Mouse (Mus musculus): ENCODE measurements around the gene Cnmd. TPM values are rescaled to one million over a fixed set of nuclear protein-coding genes. Genes with fewer than 3 reads are reported as not detected.

The Cnmd gene
- total and polyA plus RNA-seq, 3 experiments, result not detected

DNA sequence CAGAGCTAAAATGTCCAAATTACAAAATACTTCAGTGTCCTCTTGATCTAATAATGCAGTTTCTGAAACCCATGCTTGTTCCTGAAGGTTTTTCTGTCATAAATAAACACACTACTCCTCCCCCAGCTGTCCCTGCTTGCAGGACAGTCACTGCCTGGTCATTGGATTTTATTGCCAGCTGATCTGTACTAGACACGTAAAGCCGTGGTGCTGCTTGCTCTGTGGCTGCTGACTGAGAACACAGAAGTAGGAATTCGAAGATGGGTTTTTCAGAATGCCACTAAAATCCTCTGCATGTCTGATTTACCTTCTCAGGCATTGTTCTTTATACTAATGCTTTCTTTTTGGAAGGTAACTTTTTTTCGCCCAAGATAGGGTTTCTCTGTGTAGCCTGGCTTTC lies 25.2 kb downstream of the Cnmd start:
- no peaks in the 10 kb centered on the region for H3K27me3 ChIP-seq (replicated peaks)
- no peaks in the 10 kb centered on the region for H3K4me1 ChIP-seq (ENCODE audit: control insufficient read depth in 1 of 2, insufficient read depth in 2 of 2)
- in situ Hi-C loops (cut with MboI; ENCODE audit: low pct_ligation_motif_present, low pct_unique_long_range_greater_than_20kb, low sequenced_read_pairs), result no loop called here

DNA sequence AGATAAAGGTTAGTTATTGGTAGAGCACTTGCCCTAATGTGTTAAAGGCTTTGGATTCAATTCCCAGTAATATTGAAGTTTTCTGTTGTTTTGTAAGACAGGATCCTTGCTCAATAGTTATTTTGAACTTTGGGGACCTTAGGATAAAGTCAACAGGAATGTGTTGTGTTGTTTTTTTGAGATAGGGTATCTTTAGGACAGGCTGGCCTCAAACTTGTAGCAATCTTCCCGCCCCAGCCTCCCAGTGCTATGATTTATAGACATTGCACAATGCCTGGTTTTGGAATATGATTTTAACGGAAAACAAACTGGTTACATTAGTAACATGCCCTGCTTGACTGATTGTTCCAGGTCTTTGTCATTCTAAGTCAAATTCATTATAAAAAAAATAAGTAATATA lies 28.8 kb downstream of the Cnmd start:
- TF ChIP-seq ZKSCAN1 (IDR thresholded peaks at IDR 0.05; ENCODE audit: borderline replicate concordance, low read depth, low read length) (no peak), ETS1 (conservative IDR thresholded peaks at IDR 0.05; ENCODE audit: low read depth, low read length) (no peak), MAX (IDR thresholded peaks at IDR 0.05; ENCODE audit: low read length) (no peak), SIN3A (IDR thresholded peaks at IDR 0.05; ENCODE audit: low read length) (no peak), POLR2A (IDR thresholded peaks at IDR 0.05; ENCODE audit: low read depth, low read length) (no peak), CHD2 (IDR thresholded peaks at IDR 0.05; ENCODE audit: low read length) (no peak), E2F4 (IDR thresholded peaks at IDR 0.05; ENCODE audit: insufficient replicate concordance, low read depth, low read length) (no peak), MAFK (IDR thresholded peaks at IDR 0.05; ENCODE audit: insufficient replicate concordance, low read length) (no peak), ZC3H11A (IDR thresholded peaks at IDR 0.05; ENCODE audit: low read depth, low read length) (no peak), JUN (IDR thresholded peaks at IDR 0.05; ENCODE audit: insufficient read depth, low read depth, low read length) (no peak), RCOR1 (conservative IDR thresholded peaks at IDR 0.05; ENCODE audit: low read depth, low read length) (no peak), IRF4 (IDR thresholded peaks at IDR 0.05; ENCODE audit: low read depth, low read length) (no peak), PAX5 (IDR thresholded peaks at IDR 0.05; ENCODE audit: low read length) (no peak), ZNF384 (IDR thresholded peaks at IDR 0.05; ENCODE audit: low read depth, low read length) (no peak)

More for the DNA sequence above, 25.2 kb downstream of the Cnmd start:
- Histone ChIP-seq H3K27ac (ENCODE audit: insufficient read depth, low read depth) (no peak overlapping the region), H3K9ac (ENCODE audit: insufficient read depth, low read depth) (no peak overlapping the region), H3K9me3 (replicated peaks; ENCODE audit: low read length) (no peaks in the 10 kb centered on the region), H3K79me2 (replicated peaks; ENCODE audit: control insufficient read depth, extremely low read depth, insufficient read depth, poor library complexity, severe bottlenecking) (no peaks in the 10 kb centered on the region), H3K36me3 (replicated peaks in 1 of 2; ENCODE audit: control insufficient read depth in 1 of 2, insufficient read depth in 1 of 2, low read length in 1 of 2) (peaks cover 5 to 7% of the 10 kb centered on the region in 2 experiments), H3K4me2 (ENCODE audit: insufficient read depth, low read depth, poor library complexity, severe bottlenecking) (no peak overlapping the region), H3K4me3 (replicated peaks in 1 of 3; ENCODE audit: low read depth in 2 of 3, low read length in 2 of 3, poor library complexity in 1 of 3) (no peak overlapping the region)
- no peak for DNase-seq (ENCODE audit: extremely low read depth)
- TF ChIP-seq ZKSCAN1 (IDR thresholded peaks at IDR 0.05; ENCODE audit: borderline replicate concordance, low read depth, low read length) (no peak), CHD2 (IDR thresholded peaks at IDR 0.05; ENCODE audit: low read length) (no peak), MEF2A (IDR thresholded peaks at IDR 0.05; ENCODE audit: borderline replicate concordance, low read depth, low read length) (no peak), NELFE (IDR thresholded peaks at IDR 0.05; ENCODE audit: low read depth, low read length) (no peak), MYC (IDR thresholded peaks at IDR 0.05; ENCODE audit: low read depth, low read length) (no peak), ZNF384 (IDR thresholded peaks at IDR 0.05; ENCODE audit: low read depth, low read length) (no peak), CTCF (conservative IDR thresholded peaks at IDR 0.05 in 1 of 2, IDR thresholded peaks at IDR 0.05 in 1 of 2; ENCODE audit: low read depth in 2 of 2, low read length in 2 of 2) (no peak)
- dilution Hi-C loops (cut with MboI; ENCODE audit: extremely low pct_ligation_motif_present, extremely low pct_unique_long_range_greater_than_20kb, low sequenced_read_pairs), result no loop called here

More for the DNA sequence above, 28.8 kb downstream of the Cnmd start:
- Histone ChIP-seq H3K36me3 (replicated peaks in 1 of 2; ENCODE audit: control insufficient read depth in 1 of 2, insufficient read depth in 1 of 2, low read length in 1 of 2) (peaks cover 16 to 41% of the 10 kb centered on the region in 2 experiments), H3K79me2 (replicated peaks; ENCODE audit: control insufficient read depth, extremely low read depth, insufficient read depth, poor library complexity, severe bottlenecking) (no peaks in the 10 kb centered on the region), H3K4me3 (replicated peaks in 1 of 3; ENCODE audit: low read depth in 2 of 3, low read length in 2 of 3, poor library complexity in 1 of 3) (no peak overlapping the region), H3K4me1 (ENCODE audit: control insufficient read depth in 1 of 2, insufficient read depth in 2 of 2) (no peaks in the 10 kb centered on the region), H3K4me2 (ENCODE audit: insufficient read depth, low read depth, poor library complexity, severe bottlenecking) (no peak overlapping the region), H3K27ac (ENCODE audit: insufficient read depth, low read depth) (no peak overlapping the region), H3K9me3 (replicated peaks; ENCODE audit: low read length) (no peaks in the 10 kb centered on the region), H3K9ac (ENCODE audit: insufficient read depth, low read depth) (no peak overlapping the region), H3K27me3 (replicated peaks) (no peaks in the 10 kb centered on the region)
- in situ Hi-C loops (cut with MboI; ENCODE audit: low pct_ligation_motif_present, low pct_unique_long_range_greater_than_20kb, low sequenced_read_pairs), result no loop called here
- dilution Hi-C loops (cut with MboI; ENCODE audit: extremely low pct_ligation_motif_present, extremely low pct_unique_long_range_greater_than_20kb, low sequenced_read_pairs), result no loop called here
- DNase-seq (ENCODE audit: extremely low read depth), result no peak
